Mouse (Mus musculus) hindbrain, embryonic 11.5 days (tissue): ENCODE data around the gene Nmb. TPM values are rescaled to one million over a fixed set of nuclear protein-coding genes. Genes with fewer than 3 reads are reported as not detected.
A peak's percentile ranks its signal among the peaks of the same experiment; 100 is the strongest.

ENCODE experiments used
- ATAC-seq: fragments of 200-750 bp; cut with Nextera tagmentation; 2 replicates; pipeline ENCODE4 v1.8.0; 2017; ENCODE audit warnings: mild to moderate bottlenecking, moderate TSS enrichment, moderate library complexity; ENCODE audit not compliant: low FRiP score
- DNase-seq: peaks from one replicate; pipeline ENCODE4 v3.0.0-alpha.2; 2015; ENCODE audit warnings: low spot score
- H3K27ac ChIP-seq: fragments of 300-500 bp; sonication (generic); 2 replicates; pipeline ENCODE4 v1.5.1; 2014; ENCODE audit warnings: mild to moderate bottlenecking, low read depth, low read length
- H3K27me3 ChIP-seq: fragments of 300-500 bp; sonication (generic); 2 replicates; pipeline ENCODE4 v1.6.1; 2014; ENCODE audit warnings: mild to moderate bottlenecking, low read length, moderate library complexity, mixed read lengths; ENCODE audit not compliant: control insufficient read depth, insufficient read depth
- H3K36me3 ChIP-seq: fragments of 300-500 bp; sonication (generic); 2 replicates; pipeline ENCODE4 v1.6.1; 2014; ENCODE audit warnings: mild to moderate bottlenecking, low read length, moderate library complexity, mixed read lengths; ENCODE audit not compliant: control insufficient read depth, insufficient read depth
- H3K4me1 ChIP-seq: fragments of 300-500 bp; sonication (generic); replicated peaks from 2 replicates; pipeline ENCODE4 v1.6.1; 2014; ENCODE audit warnings: low read length, mixed read lengths; ENCODE audit not compliant: control insufficient read depth, insufficient read depth
- H3K4me2 ChIP-seq: fragments of 300-500 bp; sonication (generic); replicated peaks from 2 replicates; pipeline ENCODE4 v1.6.1; 2014; ENCODE audit warnings: mild to moderate bottlenecking, low read depth, low read length
- H3K4me3 ChIP-seq: fragments of 300-500 bp; sonication (generic); 2 replicates; pipeline ENCODE4 v1.5.1; 2014; ENCODE audit warnings: low read depth, low read length
- H3K9ac ChIP-seq: fragments of 300-500 bp; sonication (generic); 2 replicates; pipeline ENCODE4 v1.6.1; 2014; ENCODE audit warnings: low read depth, low read length
- H3K9me3 ChIP-seq: fragments of 300-500 bp; sonication (generic); 2 replicates; pipeline ENCODE4 v1.6.1; 2016; ENCODE audit warnings: low read length; ENCODE audit not compliant: control insufficient read depth
- WGBS: fragments of 180-500 bp; shearing (Covaris S2); extraction: QIAGEN DNeasy Blood & Tissue Kit; methylation state at CpG from one replicate; pipeline ENCODE4 v1.1.7; 2014; 5-methylcytosine and 5-hydroxymethylcytosine counted together
- polyA plus RNA-seq: library from polyadenylated mRNA; unstranded; fragments of >200 nt; fragmentation: Nextera tagmentation; extraction: Ambion mirVana; gene quantifications from 2 replicates; pipeline ENCODE4 v1.2.1, GENCODE M21; 2014

Gene Nmb
- polyA plus RNA-seq, 1 experiment from 2014 or later: 6.7 TPM

GRCm38 (mm10) chr7:80903625-80904422 is 1.1 kb downstream of the Nmb start:
- WGBS: 89% methylated on average over 11 of the region's 11 CpGs
- Histone ChIP-seq H3K4me2 (no peak overlapping the region), H3K27me3 (no peaks in the 10 kb centered on the region), H3K36me3 (no peaks in the 10 kb centered on the region), H3K4me1 (peaks cover 3% of the 10 kb centered on the region; the same call in 1 of the 2 replicates), H3K27ac (no peak overlapping the region), H3K9ac (no peak overlapping the region), H3K4me3 (no peak overlapping the region), H3K9me3 (no peaks in the 10 kb centered on the region)
- ATAC-seq: no peak
- no peak for DNase-seq

GRCm38 (mm10) chr7:80901541-80902274 is 3.2 kb downstream of the Nmb start:
- ATAC-seq (peak; percentile 41; the same call in 1 of the 2 replicates), DNase-seq (peak; percentile 27)
- no peaks in the 10 kb centered on the region for H3K9me3 ChIP-seq
- H3K4me1 ChIP-seq: peaks cover 3% of the 10 kb centered on the region; the same call in 1 of the 2 replicates
- 35% methylated on average over 15 of the region's 15 CpGs for WGBS
- H3K27me3 ChIP-seq: no peaks in the 10 kb centered on the region
- H3K36me3 ChIP-seq: no peaks in the 10 kb centered on the region
- peak overlapping the region; percentile 81 for H3K4me3 ChIP-seq
- H3K4me2 ChIP-seq: peak overlapping the region; percentile 52
- H3K27ac ChIP-seq: no peak overlapping the region
- peak overlapping the region; percentile 80 for H3K9ac ChIP-seq

GRCm38 (mm10) chr7:80900944-80901501 is 3.9 kb downstream of the Nmb start, which contains the start of gene Wdr73:
TSS of gene Wdr73 (minus strand) at chr7:80901269.
- peak; percentile 95 for DNase-seq
- under 1% methylated on average over 36 of the region's 36 CpGs for WGBS
- Histone ChIP-seq H3K27ac (no peak within 1 kb of the TSS), H3K4me1 (peaks cover 3% of the 10 kb centered on the region; the same call in 1 of the 2 replicates), H3K36me3 (0 out of 2 replicates have a peak, but pooled peaks cover under 1% of the 10 kb centered on the region), H3K27me3 (no peaks in the 10 kb centered on the region), H3K9ac (peak within 1 kb of the TSS; percentile 80), H3K4me2 (peak within 1 kb of the TSS; percentile 52), H3K4me3 (peak within 1 kb of the TSS; percentile 81), H3K9me3 (no peaks in the 10 kb centered on the region)
- peak; percentile 90 for ATAC-seq

GRCm38 (mm10) chr7:80897721-80898120 is 7.2 kb downstream of the Nmb start:
- ATAC-seq (no peak), DNase-seq (no peak)
- H3K4me3 ChIP-seq: no peak overlapping the region
- no peaks in the 10 kb centered on the region for H3K27me3 ChIP-seq
- 0 out of 2 replicates have a peak, but pooled peaks cover 7% of the 10 kb centered on the region for H3K36me3 ChIP-seq
- no peaks in the 10 kb centered on the region; the same call in 1 of the 2 replicates for H3K4me1 ChIP-seq
- H3K9me3 ChIP-seq: no peaks in the 10 kb centered on the region
- 96% methylated on average over 4 of the region's 4 CpGs for WGBS
- H3K27ac ChIP-seq: no peak overlapping the region
- no peak overlapping the region for H3K4me2 ChIP-seq
- no peak overlapping the region for H3K9ac ChIP-seq

GRCm38 (mm10) chr7:80897134-80897533 is 7.7 kb downstream of the Nmb start:
- DNase-seq (no peak), ATAC-seq (no peak)
- 86% methylated on average over 7 of the region's 7 CpGs for WGBS

GRCm38 (mm10) chr7:80894815-80895519 is 9.9 kb downstream of the Nmb start:
- DNase-seq (no peak), ATAC-seq (no peak)
- H3K27ac ChIP-seq: no peak overlapping the region
- WGBS: 95% methylated on average over 14 of the region's 14 CpGs
- no peak overlapping the region for H3K4me2 ChIP-seq
- no peaks in the 10 kb centered on the region for H3K4me1 ChIP-seq
- no peak overlapping the region for H3K4me3 ChIP-seq
- no peaks in the 10 kb centered on the region for H3K9me3 ChIP-seq
- H3K27me3 ChIP-seq: no peaks in the 10 kb centered on the region
- no peak overlapping the region for H3K9ac ChIP-seq
- H3K36me3 ChIP-seq: 0 out of 2 replicates have a peak, but pooled peaks cover 14% of the 10 kb centered on the region

More at GRCm38 (mm10) chr7:80897134-80897533, 7.7 kb downstream of the Nmb start:
- Histone ChIP-seq H3K36me3 (0 out of 2 replicates have a peak, but pooled peaks cover 11% of the 10 kb centered on the region), H3K9ac (no peak overlapping the region), H3K4me3 (no peak overlapping the region), H3K27me3 (no peaks in the 10 kb centered on the region), H3K9me3 (no peaks in the 10 kb centered on the region), H3K27ac (no peak overlapping the region), H3K4me1 (no peaks in the 10 kb centered on the region; the same call in 1 of the 2 replicates), H3K4me2 (no peak overlapping the region)

- no peaks in the 10 kb centered on the region for H3K27me3 ChIP-seq
- no peak overlapping the region for H3K4me2 ChIP-seq
- no peak overlapping the region for H3K27ac ChIP-seq
- 88% methylated on average over 7 of the region's 7 CpGs for WGBS
- no peak overlapping the region for H3K4me3 ChIP-seq
- DNase-seq (no peak), ATAC-seq (no peak)
- 0 out of 2 replicates have a peak, but pooled peaks cover 14% of the 10 kb centered on the region for H3K36me3 ChIP-seq
- peaks cover 3% of the 10 kb centered on the region for H3K4me1 ChIP-seq
- H3K9ac ChIP-seq: no peak overlapping the region
- no peaks in the 10 kb centered on the region for H3K9me3 ChIP-seq
Measured at GRCm38 (mm10) chr7:80894196-80894595, 10.7 kb downstream of the Nmb start.

GRCm38 (mm10) chr7:80893753-80894129 is 11.1 kb downstream of the Nmb start:
- WGBS: 90% methylated on average over 6 of the region's 6 CpGs
- DNase-seq: no peak

More at GRCm38 (mm10) chr7:80893753-80894129, 11.1 kb downstream of the Nmb start:
- Histone ChIP-seq H3K4me1 (peaks cover 3% of the 10 kb centered on the region), H3K9me3 (no peaks in the 10 kb centered on the region), H3K36me3 (0 out of 2 replicates have a peak, but pooled peaks cover 14% of the 10 kb centered on the region), H3K27ac (no peak overlapping the region), H3K4me2 (no peak overlapping the region), H3K27me3 (no peaks in the 10 kb centered on the region), H3K9ac (no peak overlapping the region), H3K4me3 (no peak overlapping the region)
- ATAC-seq: no peak
